Mouse (Mus musculus) adrenal gland, postnatal 36 days (tissue): Measurements from ENCODE around the gene Tmed2. TPM values are rescaled to one million over a fixed set of nuclear protein-coding genes. Genes with fewer than 3 reads are reported as not detected.
"Not testable (repeated sequence)": the region's sequence is repeated elsewhere in the genome, so short reads cannot be mapped to it uniquely, and the experiment has no call there.

ENCODE experiments used
- DNase-seq, 2 experiments: peaks; one replicate each; pipeline ENCODE4 v3.0.0; 2021; ENCODE audit warnings: mixed read lengths in 1 of 2
- total RNA-seq, 2 experiments: library from RNA; stranded (reverse); gene quantifications; 2 replicates each; pipeline ENCODE4 v1.2.3; 2021

Gene Tmed2
- total RNA-seq, 2 experiments from 2014 or later = 226 to 241 TPM

- DNase-seq = no peak
Observed at GRCm38 (mm10) chr5:124528351-124528750, 12.1 kb upstream of the Tmed2 start.

DNA sequence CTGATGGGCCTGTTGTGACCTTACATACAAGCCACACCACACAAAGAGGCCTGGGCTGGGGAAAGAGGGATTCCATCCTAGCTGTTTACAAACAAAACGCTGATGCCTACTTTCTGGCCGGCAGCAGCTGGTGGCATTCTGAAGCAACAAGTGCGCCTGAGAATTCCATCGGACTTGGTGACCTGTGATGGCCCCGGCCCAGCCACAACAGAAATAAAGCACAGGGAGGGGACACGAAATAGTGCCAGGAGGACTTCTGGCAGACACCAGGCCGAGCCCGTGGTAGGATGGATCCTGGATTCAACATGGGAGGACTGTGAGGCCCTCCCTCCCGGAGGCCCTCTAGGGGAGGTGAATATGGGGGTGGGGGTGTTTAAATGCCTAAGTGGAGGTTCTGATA, 11.7 kb upstream of the Tmed2 start:
- DNase-seq = no peak

GRCm38 (mm10) chr5:124529191-124529651, 11.3 kb upstream of the Tmed2 start:
- peak; percentile 23 to 55 for DNase-seq

- no peak for DNase-seq
Observed at GRCm38 (mm10) chr5:124529697-124530096, 10.8 kb upstream of the Tmed2 start.

- peak; percentile 89 to 94 for DNase-seq
Observed at GRCm38 (mm10) chr5:124530655-124531582, 9.6 kb upstream of the Tmed2 start, which contains the start of gene Rilpl1. TSS of gene Rilpl1 (minus strand) at chr5:124531391.

DNA sequence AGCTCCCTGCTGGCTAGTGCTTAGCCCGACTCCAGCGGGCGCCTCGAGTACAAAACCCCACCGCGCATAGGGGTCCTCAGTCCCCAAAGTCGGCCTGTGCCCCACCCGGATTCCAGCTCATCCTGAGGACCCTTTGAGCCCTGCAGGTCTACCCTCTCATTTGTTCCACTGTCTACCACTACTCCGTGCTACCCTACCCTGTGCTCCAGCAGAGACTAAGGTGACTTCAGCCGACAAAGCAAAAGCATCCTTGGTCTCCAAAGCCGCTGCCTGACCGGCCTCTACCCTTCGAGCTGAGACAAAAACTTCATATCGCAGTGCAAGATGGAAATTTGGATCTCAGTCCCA, 8.9 kb upstream of the Tmed2 start:
- no peak for DNase-seq

GRCm38 (mm10) chr5:124532451-124532850, 8.0 kb upstream of the Tmed2 start:
- no peak for DNase-seq

- DNase-seq = no peak
Observed at GRCm38 (mm10) chr5:124535016-124535415, 5.5 kb upstream of the Tmed2 start.

DNA sequence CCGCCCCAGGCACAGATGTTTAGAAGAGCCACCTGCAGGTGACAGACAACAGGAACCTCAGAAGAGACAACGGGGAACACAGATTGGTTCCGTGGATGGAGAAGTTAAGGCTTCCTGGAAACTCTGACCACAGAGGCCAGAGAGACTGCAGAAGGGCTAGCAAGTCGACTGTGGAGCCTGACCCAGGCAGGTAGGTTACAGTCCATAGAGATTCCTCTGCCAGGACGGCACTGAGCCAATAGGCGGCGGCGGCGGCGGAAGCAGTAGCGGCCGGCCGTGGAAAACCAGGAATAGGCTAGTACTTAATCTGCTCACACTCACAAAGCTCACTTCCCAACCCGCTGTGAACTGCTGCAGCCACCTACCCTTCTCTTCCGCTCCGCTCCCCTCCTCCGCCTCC, 3.7 kb upstream of the Tmed2 start:
- DNase-seq = peak; percentile 67 to 70

DNA sequence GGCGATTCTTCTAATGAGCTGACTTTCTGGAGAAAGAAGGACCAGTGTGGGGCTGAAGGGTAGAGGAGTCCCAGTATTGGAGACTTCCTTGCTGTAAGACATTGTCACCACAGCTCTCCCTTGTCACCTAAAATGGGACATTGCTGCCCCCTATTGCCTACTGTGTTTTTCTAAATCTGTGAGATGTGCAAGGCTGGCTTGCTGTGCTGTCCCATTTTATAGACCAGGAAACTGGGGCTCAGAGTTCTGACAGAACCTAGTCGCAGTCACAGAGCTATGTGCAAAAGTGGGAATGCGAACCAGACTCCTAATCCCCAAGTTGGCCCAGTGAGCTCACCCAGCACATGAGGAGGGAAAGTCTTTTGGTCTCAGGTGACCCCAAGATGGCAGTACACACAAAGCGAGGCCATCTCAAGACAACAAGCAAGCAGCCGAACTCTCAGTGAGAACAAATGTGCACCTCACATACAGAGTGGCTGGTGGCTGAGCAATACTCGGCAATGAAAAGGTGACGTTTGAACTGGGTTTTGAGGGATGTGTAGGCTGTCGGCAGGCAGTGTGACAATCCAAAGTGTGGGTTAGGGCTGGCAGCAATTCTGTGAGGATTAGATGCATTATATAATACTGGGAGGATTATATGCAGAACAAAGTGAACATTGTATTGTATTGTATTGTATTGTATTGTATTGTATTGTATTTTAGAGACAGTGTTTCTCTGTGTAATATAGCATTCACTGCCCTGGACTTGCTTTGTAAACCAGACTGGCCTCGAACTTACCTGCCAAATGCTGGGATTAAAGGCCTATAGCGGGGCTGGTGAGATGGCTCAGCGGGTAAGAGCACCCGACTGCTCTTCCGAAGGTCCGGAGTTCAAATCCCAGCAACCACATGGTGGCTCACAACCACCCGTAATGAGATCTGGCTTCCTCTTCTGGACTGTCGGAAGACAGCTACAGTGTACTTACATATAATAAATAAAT, 1.4 kb upstream of the Tmed2 start:
- DNase-seq = peak; percentile 60 to 74

- no peak for DNase-seq
Observed at GRCm38 (mm10) chr5:124539905-124540304, 590 bp upstream of the Tmed2 start.

DNA sequence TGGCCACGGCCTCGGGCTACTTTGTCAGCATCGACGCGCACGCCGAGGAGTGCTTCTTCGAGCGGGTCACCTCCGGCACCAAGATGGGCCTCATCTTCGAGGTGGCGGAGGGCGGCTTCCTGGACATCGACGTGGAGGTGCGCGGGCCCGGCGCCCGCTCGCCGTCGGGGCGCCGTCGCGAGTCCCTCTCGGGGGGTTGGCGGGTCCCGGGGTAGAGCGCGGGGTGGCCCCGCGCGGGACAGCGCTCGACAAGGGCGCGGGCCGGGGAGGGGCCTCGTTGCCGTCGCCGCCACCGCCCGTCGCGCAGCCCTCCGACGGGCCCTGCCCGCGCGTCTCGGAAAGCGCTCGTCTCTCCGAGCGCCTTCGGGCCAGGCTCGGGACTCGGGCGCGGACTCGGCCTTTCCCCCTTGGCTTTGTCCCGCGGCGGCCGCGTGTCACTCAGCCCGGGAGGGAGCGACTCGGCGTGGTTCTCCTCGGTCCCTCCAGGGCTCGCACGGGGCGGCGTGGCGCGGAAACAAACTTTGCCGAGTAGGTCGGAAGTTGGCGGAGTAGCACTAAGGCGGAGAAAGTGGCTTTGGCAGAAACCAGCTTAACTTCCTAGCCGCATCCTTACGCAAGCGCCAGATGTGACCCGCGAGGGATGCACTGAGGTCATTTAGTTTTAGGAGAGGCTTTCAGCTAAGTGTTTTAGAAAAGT, 558 bp downstream of the Tmed2 start:
- peak; percentile 79 to 87 for DNase-seq

DNA sequence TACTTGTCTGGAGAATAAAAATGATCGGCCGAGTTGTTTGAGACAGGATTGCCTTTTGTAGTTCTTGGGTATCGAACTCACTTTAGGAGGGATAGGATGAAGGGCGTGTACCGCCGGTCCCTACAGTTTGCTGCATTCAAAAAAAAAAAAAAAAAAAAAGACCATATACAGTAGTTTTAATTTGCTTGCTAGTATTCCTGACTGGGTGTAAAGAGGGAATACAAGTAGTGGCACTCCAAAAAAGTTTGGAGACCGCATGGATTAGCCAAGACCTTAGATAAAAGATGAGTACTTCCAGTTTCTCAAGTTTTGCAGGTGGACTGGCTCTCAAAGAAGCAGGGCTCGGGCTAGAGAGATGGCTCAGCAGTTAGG, 1.1 kb downstream of the Tmed2 start:
- no peak for DNase-seq

DNA sequence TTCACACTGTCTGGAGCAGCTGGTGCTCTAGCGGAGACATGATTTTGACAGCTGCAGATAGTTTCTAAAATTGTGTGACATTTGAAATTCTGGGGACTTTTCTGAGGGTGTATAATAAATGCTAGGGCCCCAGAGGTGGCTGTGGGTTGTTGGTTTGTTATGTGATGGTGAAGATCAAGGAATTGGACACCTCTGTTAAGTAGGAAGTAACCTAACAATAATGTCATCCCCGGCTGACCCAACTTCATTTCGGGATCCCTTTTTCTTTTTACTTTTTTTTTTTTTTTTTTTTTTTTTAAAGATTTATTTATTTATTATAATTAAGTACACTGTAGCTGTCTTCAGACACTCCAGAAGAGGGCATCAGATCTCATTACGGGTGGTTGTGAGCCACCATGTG, 10.2 kb downstream of the Tmed2 start:
- not testable (repeated sequence) for DNase-seq

DNA sequence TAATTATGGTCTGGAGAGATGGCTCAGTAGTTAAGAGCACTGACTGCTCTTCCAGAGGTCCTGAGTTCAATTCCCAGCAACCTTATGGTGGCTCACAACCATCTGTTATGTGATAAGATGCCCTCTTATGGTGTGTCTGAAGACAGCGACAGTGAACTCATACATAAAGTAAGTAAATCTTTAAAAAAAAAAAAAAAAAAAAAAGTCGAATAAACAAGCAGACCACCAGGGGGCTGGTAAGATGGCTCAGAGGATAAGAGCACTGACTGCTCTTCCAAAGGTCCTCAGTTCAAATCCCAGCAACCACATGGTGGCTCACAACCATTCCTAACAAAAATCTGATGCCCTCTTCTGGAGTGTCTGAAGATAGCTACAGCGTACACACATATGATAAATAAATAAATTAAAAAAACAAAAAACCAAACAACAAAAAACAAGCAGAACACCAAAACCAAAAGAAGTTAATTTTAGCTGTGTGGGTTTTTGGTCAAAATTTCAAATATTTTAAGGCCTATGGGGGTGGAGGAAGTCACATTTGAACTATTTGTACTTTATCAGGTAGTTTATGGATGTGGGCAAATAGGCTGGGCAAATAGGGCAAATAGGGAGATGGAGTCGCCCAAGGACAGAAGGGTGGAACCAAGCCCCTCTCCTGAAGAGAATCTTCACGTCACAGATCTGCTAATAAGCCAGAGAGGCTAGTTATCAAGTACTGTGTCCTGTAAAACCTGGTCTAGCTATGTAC, 11.0 kb downstream of the Tmed2 start:
- not testable (repeated sequence) for DNase-seq

- DNase-seq = no peak
Observed at GRCm38 (mm10) chr5:124552094-124552472, 11.6 kb downstream of the Tmed2 start.

GRCm38 (mm10) chr5:124552558-124553307, 12.2 kb downstream of the Tmed2 start, which contains the start of gene Ddx55:
TSS of gene Ddx55 (plus strand) at chr5:124552864.
- peak; percentile 91 to 92 for DNase-seq

GRCm38 (mm10) chr5:124553607-124554006, 13.1 kb downstream of the Tmed2 start:
- no peak for DNase-seq

DNA sequence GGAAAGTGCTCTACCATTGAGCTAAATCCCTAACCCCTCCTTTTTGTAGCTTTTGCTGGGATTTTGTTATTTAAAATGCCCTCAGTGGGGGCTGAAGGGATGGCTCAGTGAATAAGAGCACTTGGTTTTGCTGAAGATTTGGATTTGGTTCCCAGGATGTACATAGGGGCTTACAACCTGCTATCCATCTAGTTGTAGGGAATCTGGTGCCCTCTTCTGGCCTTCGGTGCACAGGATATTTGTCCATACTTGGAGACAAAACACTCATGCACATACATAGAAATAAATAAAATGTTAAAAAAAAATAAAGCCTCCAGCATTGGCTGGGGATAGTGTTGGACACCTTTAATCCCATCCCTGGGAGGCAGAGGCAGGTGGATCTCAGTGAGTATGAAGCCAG, 14.7 kb downstream of the Tmed2 start:
- peak; percentile 22 to 28 for DNase-seq

DNA sequence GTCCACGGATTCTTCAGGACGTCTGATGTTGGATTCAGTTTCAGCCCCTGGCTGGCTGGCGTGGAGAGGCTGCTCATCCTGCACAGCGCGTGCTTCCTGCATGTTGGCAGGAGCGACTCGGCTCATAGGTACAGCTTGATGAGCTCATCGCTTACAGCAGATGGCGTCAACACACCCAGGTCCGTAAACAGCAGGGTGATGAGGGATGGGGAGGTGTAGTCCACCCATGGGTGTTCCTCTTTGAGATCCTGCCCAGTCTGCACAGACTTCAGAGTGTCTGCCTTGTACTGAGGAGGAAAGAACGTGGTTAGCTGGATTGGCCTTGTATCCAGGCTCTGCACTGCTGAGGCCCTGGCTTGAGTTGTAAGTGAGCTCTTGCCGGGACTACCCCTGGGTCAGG, 30.6 kb downstream of the Tmed2 start:
- DNase-seq = no peak
